Mouse (Mus musculus) bone marrow, adult 2 months (tissue): ENCODE results near the gene Dock2. TPM values are rescaled to one million over a fixed set of nuclear protein-coding genes. Genes with fewer than 3 reads are reported as not detected.

Experiments used
- H3K27ac ChIP-seq: fragments of 200-500 bp; 2 replicates; pipeline ENCODE4 v1.5.1; 2012; ENCODE audit warnings: low read depth, mild to moderate bottlenecking, control low read depth, inconsistent platforms, low read length; ENCODE audit not compliant: control insufficient read depth, poor library complexity, insufficient read depth
- H3K4me1 ChIP-seq: fragments of 200-500 bp; 2 replicates; pipeline ENCODE4 v1.6.1; 2011; ENCODE audit warnings: low read length; ENCODE audit not compliant: control insufficient read depth, insufficient read depth
- H3K4me3 ChIP-seq: fragments of 200-500 bp; replicated peaks from 2 replicates; pipeline ENCODE3; 2011; ENCODE audit warnings: mild to moderate bottlenecking, low read depth, low read length, control low read depth; ENCODE audit not compliant: control insufficient read depth
- CTCF ChIP-seq: fragments of 200-500 bp; IDR thresholded peaks from 2 replicates; pipeline ENCODE4 v1.5.1; 2011; ENCODE audit warnings: low read length, control low read depth; ENCODE audit not compliant: control insufficient read depth, insufficient read depth
- POLR2A ChIP-seq: fragments of 200-500 bp; IDR thresholded peaks from 2 replicates; pipeline ENCODE4 v1.6.1; 2011; ENCODE audit warnings: low read depth, mild to moderate bottlenecking, control low read depth, low read length, borderline replicate concordance; ENCODE audit not compliant: control insufficient read depth
- WGBS: fragments of 180-500 bp; shearing (Covaris S2); methylation state at CpG from one replicate; pipeline ENCODE4 v1.1.7; 2018; 5-methylcytosine and 5-hydroxymethylcytosine counted together
- polyA plus RNA-seq: library from polyadenylated mRNA; stranded (reverse); fragments of >200 nt; gene quantifications from 2 replicates; pipeline ENCODE4 v1.2.4, GENCODE M21; 2011; ENCODE audit warnings: low replicate concordance; ENCODE audit not compliant: missing spikeins, insufficient read depth, insufficient read length

Gene Dock2
- polyA plus RNA-seq, 1 experiment = 44.9 TPM

DNA sequence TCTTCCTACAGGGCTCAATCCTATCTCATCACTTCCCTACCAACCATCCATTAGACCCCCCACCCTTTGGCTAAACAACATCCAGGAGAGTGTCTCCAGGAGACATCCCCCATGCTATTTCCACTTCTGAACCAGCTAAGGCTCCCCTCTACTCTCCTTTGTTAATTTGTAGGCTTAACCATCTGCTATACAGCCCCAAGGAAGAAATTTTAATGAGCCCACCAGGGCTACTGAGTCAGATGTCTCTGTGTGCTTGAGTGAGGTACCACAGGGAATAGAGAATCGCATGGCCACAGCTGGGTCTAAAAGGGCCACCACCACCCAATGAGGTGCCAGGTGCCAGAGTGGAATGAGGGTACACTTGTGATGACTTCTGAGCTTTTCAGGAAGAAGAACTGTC, 519.6 kb downstream of the Dock2 start:
- Histone ChIP-seq H3K4me1 (no peaks in the 10 kb centered on the region), H3K27ac (no peak overlapping the region), H3K4me3 (no peak overlapping the region)
- WGBS = 86% methylated on average over 1 of the region's 1 CpGs
- TF ChIP-seq CTCF (no peak), POLR2A (no peak)

DNA sequence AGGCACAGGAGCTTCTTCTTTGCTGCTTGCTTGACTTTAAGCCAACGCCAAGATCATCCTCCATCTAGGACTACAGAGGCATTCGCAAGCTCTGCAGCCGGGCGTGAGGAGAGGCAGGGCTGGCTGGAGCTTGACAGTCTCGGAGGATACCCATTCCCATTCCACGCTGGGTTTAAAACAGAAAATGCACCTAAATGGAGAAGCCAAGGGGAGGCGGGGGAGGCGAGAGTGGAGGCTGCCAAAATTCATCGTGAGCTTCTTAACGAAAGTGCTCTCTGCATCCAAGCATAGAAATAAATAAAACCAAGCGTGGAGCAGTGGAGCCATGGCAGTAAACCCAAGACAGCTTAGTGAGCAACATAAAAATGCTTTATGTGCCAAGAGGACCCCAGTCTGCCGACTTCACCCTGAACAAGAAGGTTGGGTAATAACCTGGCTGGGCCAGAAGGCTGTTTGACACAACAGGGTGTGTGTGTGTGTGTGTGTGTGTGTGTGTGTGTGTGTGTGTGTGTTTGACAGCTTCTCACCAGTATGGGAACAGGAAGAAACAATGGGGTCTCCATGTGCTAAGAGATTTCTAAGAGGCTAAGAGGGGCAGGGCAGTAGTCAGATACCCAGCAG, 524.7 kb downstream of the Dock2 start:
- H3K27ac ChIP-seq = no peak overlapping the region
- no peaks in the 10 kb centered on the region for H3K4me1 ChIP-seq
- TF ChIP-seq CTCF = no peak
- no peak for TF ChIP-seq POLR2A
- WGBS = 81% methylated on average over 12 of the region's 12 CpGs
- no peak overlapping the region for H3K4me3 ChIP-seq

DNA sequence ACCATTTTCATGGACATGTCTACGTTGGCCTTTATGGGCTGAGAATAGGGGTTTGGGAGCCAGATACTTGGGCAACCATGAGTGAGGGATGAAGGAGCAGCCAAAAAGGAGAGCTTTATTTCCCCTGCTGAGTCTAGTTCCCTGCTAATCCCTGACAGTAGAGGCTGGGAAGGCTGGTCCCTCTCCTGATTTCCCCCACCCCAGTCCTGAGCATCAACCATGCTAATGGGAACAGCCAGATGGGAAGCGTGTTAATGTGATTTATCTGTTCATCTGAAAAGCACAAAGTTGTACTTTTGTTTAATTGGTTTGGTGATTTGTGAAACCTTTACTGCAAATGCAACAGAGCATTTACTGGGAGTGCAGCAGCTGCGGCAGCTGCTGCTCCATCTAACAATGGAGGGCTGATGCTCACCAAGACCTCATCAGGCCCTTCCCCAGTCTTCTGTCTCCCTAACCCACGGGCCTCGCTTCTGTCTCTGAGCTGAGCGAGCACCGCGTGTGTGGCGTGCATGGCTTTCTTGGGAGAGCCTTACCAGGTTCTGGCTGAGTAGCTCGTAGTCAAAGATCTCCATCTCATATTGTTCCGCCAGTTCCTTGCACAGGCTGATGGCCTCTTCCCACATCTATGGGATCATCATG, 526.0 kb downstream of the Dock2 start:
- TF ChIP-seq POLR2A (no peak), CTCF (no peak)
- WGBS = 87% methylated on average over 11 of the region's 11 CpGs
- no peaks in the 10 kb centered on the region for H3K4me1 ChIP-seq
- no peak overlapping the region for H3K27ac ChIP-seq
- no peak overlapping the region for H3K4me3 ChIP-seq

DNA sequence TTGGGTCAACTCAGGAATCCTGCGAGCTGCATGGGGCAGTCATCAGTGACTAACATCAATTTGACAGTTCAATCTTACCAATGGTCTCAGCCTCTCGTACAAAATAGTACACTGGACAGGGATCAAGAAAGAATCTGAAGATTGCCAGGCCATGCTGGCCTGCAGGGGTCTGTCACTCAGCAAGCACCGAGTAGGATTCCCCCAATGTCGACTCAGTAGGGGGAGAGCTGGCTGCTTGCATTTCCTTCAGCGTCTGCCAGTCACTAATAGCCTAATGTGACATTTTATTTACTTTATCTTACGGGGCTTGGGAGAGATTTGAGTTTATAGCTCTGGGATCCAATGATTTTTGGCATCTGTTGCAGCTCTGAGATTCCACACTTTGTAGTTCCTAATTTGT, 540.7 kb downstream of the Dock2 start:
- H3K4me3 ChIP-seq = no peak overlapping the region
- TF ChIP-seq POLR2A (no peak), CTCF (no peak)
- H3K4me1 ChIP-seq = no peaks in the 10 kb centered on the region
- no peak overlapping the region for H3K27ac ChIP-seq
- 78% methylated on average over 6 of the region's 6 CpGs for WGBS

DNA sequence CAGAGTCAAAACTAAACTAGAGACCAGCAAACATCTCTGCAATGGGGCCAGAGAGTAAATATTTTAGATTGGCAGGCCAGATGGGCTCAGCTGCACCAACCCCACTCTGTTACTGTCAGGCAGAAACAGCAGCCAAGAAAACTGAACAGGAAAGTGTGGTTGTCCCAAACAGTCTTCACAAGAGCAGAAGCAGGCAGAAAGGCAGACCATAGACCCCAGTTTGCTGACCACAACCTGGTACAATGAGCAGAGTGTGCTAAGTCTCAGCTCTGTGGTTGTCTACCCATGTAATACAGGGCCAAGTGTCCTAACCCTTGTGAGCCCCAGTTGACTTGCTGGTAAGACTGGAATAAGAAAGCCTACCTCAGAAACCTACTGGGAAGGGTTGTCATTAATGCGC, 543.4 kb downstream of the Dock2 start:
- TF ChIP-seq POLR2A (no peak), CTCF (no peak)
- WGBS = 97% methylated on average over 1 of the region's 1 CpGs
- H3K4me1 ChIP-seq = no peaks in the 10 kb centered on the region
- H3K4me3 ChIP-seq = no peak overlapping the region
- H3K27ac ChIP-seq = no peak overlapping the region

DNA sequence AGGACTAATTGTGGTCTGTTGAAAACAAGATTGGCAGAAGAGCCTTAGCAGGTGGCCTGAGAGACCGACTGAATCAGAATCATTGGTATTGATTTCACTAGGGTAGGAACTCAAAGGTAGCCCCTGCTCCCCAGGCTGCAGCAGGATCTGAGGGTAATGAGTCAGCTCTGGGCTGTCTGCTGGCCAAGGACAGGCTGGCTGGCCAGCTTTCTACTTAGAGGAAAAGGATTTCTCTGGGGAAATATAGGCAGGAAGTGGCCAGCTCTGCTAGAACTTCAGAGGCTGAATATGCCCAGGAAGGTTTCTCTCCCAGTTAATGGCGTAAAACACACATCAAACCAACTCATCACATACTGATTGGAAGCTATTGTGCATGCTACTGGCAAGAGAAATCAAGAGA, 544.0 kb downstream of the Dock2 start:
- H3K27ac ChIP-seq = no peak overlapping the region
- WGBS = 69% methylated on average over 2 of the region's 2 CpGs
- no peaks in the 10 kb centered on the region for H3K4me1 ChIP-seq
- no peak overlapping the region for H3K4me3 ChIP-seq
- TF ChIP-seq CTCF = no peak
- no peak for TF ChIP-seq POLR2A

DNA sequence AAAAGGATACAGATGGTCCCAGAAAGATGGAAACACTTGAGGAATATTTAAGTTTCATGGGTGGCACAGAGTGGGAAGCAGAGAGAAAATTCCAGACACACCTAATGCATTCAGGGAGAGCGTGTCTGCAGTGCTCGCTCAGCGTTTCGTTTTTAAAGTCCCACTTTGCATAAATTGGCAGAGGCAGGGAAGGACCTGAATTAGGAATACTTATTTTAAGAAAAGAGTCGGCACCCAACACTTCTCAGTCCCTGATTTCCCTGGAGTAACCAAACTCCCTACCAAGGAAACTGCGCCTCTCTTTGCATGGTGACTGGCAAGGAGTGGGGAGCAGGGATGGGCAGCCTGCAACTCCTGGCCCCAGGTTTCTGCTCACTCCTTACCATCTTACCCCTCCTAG, 546.8 kb downstream of the Dock2 start:
- H3K27ac ChIP-seq = no peak overlapping the region
- no peak overlapping the region for H3K4me3 ChIP-seq
- TF ChIP-seq CTCF = no peak
- TF ChIP-seq POLR2A = no peak
- no peaks in the 10 kb centered on the region for H3K4me1 ChIP-seq
- 90% methylated on average over 6 of the region's 6 CpGs for WGBS

DNA sequence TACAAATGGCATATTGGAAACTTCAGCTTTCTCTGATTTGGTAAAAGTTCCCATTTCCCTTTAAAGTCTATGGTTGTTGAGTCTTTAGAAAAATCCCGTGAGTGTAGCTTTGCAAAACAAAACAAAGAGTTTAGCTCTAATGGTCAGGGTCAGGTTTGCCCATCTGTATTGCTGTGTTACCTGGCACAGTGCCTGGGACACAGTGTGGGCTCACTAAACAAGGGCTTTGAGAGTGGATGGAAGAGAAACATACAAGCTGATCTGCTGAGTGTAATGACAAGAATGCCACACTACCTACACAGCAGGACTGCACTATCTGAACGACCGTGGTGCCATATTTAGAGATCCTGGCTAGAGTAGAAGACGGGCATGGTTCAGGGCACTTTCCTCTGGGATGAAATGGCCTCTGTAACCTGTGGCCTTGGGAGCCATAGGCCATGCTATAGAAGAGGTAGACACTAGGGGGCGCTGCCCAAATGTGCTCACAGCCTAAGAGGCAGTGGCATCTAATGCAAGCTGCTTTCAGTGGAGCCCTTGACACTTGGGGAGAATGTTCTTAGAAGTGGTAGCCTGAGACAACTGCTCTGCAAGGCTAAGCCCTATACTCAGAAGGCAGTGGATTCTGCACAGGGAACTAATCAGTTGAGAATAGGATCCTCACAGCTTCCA, 547.5 kb downstream of the Dock2 start:
- Histone ChIP-seq H3K4me1 (no peaks in the 10 kb centered on the region), H3K27ac (no peak overlapping the region), H3K4me3 (no peak overlapping the region)
- TF ChIP-seq POLR2A (no peak), CTCF (peak; percentile 61)
- WGBS = 58% methylated on average over 5 of the region's 5 CpGs

DNA sequence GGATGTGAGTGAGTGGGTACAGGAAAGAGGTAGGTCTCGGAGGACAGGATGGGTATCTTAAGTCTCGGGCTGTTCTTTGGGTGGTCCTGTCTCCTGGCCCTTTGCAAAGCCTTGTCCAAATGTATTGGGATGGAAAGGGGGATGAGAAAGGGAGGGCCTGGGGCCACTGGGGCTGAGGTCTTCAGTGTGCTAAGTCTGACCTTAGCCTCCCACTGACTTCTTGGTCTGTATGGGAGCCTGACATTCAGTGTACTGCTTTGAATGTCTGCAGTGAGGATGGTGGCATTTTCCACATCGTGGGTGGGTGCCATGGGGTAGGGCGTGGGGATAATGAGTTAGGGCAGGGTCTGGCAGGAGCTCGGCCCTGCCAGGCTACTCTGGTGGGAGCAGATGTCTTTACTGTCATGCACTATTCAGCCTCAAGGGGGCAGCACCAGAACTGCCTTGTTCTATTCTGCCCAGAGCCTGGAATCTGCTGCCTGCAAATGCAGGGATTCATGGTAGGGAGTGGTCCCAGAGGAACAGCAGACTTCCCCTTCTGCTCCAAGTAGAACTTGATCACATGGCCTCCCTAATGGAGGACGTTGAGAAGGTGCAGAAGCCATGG, 554.8 kb downstream of the Dock2 start:
- TF ChIP-seq POLR2A (no peak), CTCF (peak; percentile 64)
- H3K4me3 ChIP-seq = no peak overlapping the region
- 55% methylated on average over 6 of the region's 6 CpGs for WGBS
- no peaks in the 10 kb centered on the region for H3K4me1 ChIP-seq
- no peak overlapping the region for H3K27ac ChIP-seq
